Mouse (Mus musculus): ENCODE data around the gene Dsp. TPM values are rescaled to one million over a fixed set of nuclear protein-coding genes. Genes with fewer than 3 reads are reported as not detected.

Gene Dsp
- total and polyA plus RNA-seq, 2 experiments from 2014 or later: 46.0 to 160 TPM

GRCm38 (mm10) chr13:38234651-38235050, 83.6 kb downstream of the Dsp start:
- TF ChIP-seq EP300 (IDR thresholded peaks at IDR 0.05; ENCODE audit: low read depth): no peak
- Histone ChIP-seq H3K9me3 (replicated peaks; ENCODE audit: control insufficient read depth, low read length) (no peaks in the 10 kb centered on the region), H3K27me3 (ENCODE audit: control insufficient read depth, insufficient read depth, low read length) (no peaks in the 10 kb centered on the region), H3K36me3 (replicated peaks; ENCODE audit: control insufficient read depth, insufficient read depth, low read length) (no peaks in the 10 kb centered on the region), H3K9ac (replicated peaks; ENCODE audit: low read depth, low read length) (no peak overlapping the region), H3K4me1 (ENCODE audit: control insufficient read depth, insufficient read depth) (no peaks in the 10 kb centered on the region), H3K4me3 (ENCODE audit: low read depth, low read length) (no peak overlapping the region), H3K4me2 (ENCODE audit: low read depth, low read length) (no peak overlapping the region), H3K27ac (ENCODE audit: low read depth) (no peak overlapping the region)
- ATAC-seq (ENCODE audit: insufficient read depth, low read depth) (no peak), DNase-seq (ENCODE audit: low spot score) (no peak)
- WGBS: 78% methylated on average over 5 of the region's 5 CpGs

GRCm38 (mm10) chr13:38235370-38235769, 84.3 kb downstream of the Dsp start:
- H3K4me3 ChIP-seq (ENCODE audit: low read depth, low read length): no peak overlapping the region
- H3K27ac ChIP-seq (ENCODE audit: low read depth): no peak overlapping the region
- no peaks in the 10 kb centered on the region for H3K36me3 ChIP-seq (replicated peaks; ENCODE audit: control insufficient read depth, insufficient read depth, low read length)
- 71% methylated on average over 3 of the region's 3 CpGs for WGBS
- no peaks in the 10 kb centered on the region for H3K27me3 ChIP-seq (ENCODE audit: control insufficient read depth, insufficient read depth, low read length)
- no peak overlapping the region for H3K4me2 ChIP-seq (ENCODE audit: low read depth, low read length)
- H3K9me3 ChIP-seq (replicated peaks; ENCODE audit: control insufficient read depth, low read length): no peaks in the 10 kb centered on the region
- H3K4me1 ChIP-seq (ENCODE audit: control insufficient read depth, insufficient read depth): no peaks in the 10 kb centered on the region
- ATAC-seq (ENCODE audit: insufficient read depth, low read depth) (no peak), DNase-seq (ENCODE audit: low spot score) (no peak)
- no peak overlapping the region for H3K9ac ChIP-seq (replicated peaks; ENCODE audit: low read depth, low read length)
- TF ChIP-seq EP300 (IDR thresholded peaks at IDR 0.05; ENCODE audit: low read depth): no peak
- TF ChIP-seq CTCF (IDR thresholded peaks at IDR 0.05; ENCODE audit: low read depth): peak; percentile 25; the same call in 1 of the 2 replicates

- H3K4me2 ChIP-seq (ENCODE audit: low read depth, low read length): no peak overlapping the region
- DNase-seq (ENCODE audit: low spot score) (no peak), ATAC-seq (ENCODE audit: insufficient read depth, low read depth) (no peak)
- no peaks in the 10 kb centered on the region for H3K4me1 ChIP-seq (ENCODE audit: control insufficient read depth, insufficient read depth)
- TF ChIP-seq EP300 (IDR thresholded peaks at IDR 0.05; ENCODE audit: low read depth): no peak
- TF ChIP-seq CTCF (IDR thresholded peaks at IDR 0.05; ENCODE audit: low read depth): no peak
- no peak overlapping the region for H3K9ac ChIP-seq (replicated peaks; ENCODE audit: low read depth, low read length)
- 76% methylated on average over 5 of the region's 5 CpGs for WGBS
- H3K9me3 ChIP-seq (replicated peaks; ENCODE audit: control insufficient read depth, low read length): no peaks in the 10 kb centered on the region
- no peak overlapping the region for H3K4me3 ChIP-seq (ENCODE audit: low read depth, low read length)
- no peaks in the 10 kb centered on the region for H3K27me3 ChIP-seq (ENCODE audit: control insufficient read depth, insufficient read depth, low read length)
- no peak overlapping the region for H3K27ac ChIP-seq (ENCODE audit: low read depth)
- H3K36me3 ChIP-seq (replicated peaks; ENCODE audit: control insufficient read depth, insufficient read depth, low read length): no peaks in the 10 kb centered on the region
Measured at GRCm38 (mm10) chr13:38248151-38248550, 97.1 kb downstream of the Dsp start.

Other genes starting within 250 kb of the Dsp start
- 16.6 and 19.1 TPM in 2 replicates for gene Ssr1, start 157.1 kb upstream of the Dsp start, total RNA-seq (2014; rRNA removed; ENCODE audit: low replicate concordance)
- gene Ssr1, start 157.1 kb upstream of the Dsp start, polyA plus RNA-seq (2015; fragmentation: Nextera tagmentation; extraction: Ambion mirVana): 50.7 and 53.6 TPM in 2 replicates
- 21.8 and 33.1 TPM in 2 replicates for gene Riok1, start 114.3 kb upstream of the Dsp start, total RNA-seq (2014; rRNA removed; ENCODE audit: low replicate concordance)
- gene Riok1, start 114.3 kb upstream of the Dsp start, polyA plus RNA-seq (2015; fragmentation: Nextera tagmentation; extraction: Ambion mirVana): 18.1 and 18.2 TPM in 2 replicates
- 0.99 and 2.7 TPM in 2 replicates for gene Cage1, start 114.2 kb upstream of the Dsp start, total RNA-seq (2014; rRNA removed; ENCODE audit: low replicate concordance)
- gene Cage1, start 114.2 kb upstream of the Dsp start, polyA plus RNA-seq (2015; fragmentation: Nextera tagmentation; extraction: Ambion mirVana): 1.1 and 1.2 TPM in 2 replicates
- 8.3 and 8.9 TPM in 2 replicates for gene Snrnp48, start 53.6 kb downstream of the Dsp start, total RNA-seq (2014; rRNA removed; ENCODE audit: low replicate concordance)
- gene Snrnp48, start 53.6 kb downstream of the Dsp start, polyA plus RNA-seq (2015; fragmentation: Nextera tagmentation; extraction: Ambion mirVana): 15.0 and 18.9 TPM in 2 replicates
- 15.6 and 19.2 TPM in 2 replicates for gene Bmp6, start 193.8 kb downstream of the Dsp start, total RNA-seq (2014; rRNA removed; ENCODE audit: low replicate concordance)
- gene Bmp6, start 193.8 kb downstream of the Dsp start, polyA plus RNA-seq (2015; fragmentation: Nextera tagmentation; extraction: Ambion mirVana): 1.8 and 2.0 TPM in 2 replicates